Mouse (Mus musculus): ENCODE data around the gene Morn1.

The Morn1 gene

GRCm38 (mm10) chr4:155086108-155087024 lies at the start of gene Morn1, which contains the start of gene Rer1:
Morn1 (plus strand) TSS chr4:155086577.
Rer1 (minus strand) TSS chr4:155086382.
- in situ Hi-C loops (cut with MboI) = loop anchor here (10.0 kb wide), 1 partner anchor 122 kb away; the partner anchor contains the start of genes Hes5 and Pank4

GRCm38 (mm10) chr4:155040197-155040596 lies 46.2 kb upstream of the Morn1 start:
- in situ Hi-C loops (cut with MboI) = no loop called here

DNA sequence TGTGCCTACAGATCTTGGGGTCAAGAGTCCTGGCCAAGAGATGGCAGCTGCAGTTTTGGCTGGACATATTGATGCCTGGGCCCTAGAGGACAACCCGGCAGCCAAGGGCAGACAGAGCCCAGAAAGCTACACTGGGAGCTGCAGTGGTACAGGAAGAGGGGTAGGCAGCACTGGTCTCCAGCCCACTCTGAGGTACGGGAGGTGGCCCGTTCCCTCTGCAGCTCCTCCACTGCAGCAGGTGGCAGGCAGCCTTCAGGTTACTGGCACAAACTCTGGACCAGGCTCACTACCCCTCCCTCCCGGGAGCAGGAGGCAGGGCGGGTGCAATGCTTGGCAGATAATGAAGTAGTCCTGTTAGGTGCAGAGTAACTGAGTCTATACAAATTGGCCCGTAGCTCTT lies 45.7 kb upstream of the Morn1 start:
- in situ Hi-C loops (cut with MboI) = no loop called here

DNA sequence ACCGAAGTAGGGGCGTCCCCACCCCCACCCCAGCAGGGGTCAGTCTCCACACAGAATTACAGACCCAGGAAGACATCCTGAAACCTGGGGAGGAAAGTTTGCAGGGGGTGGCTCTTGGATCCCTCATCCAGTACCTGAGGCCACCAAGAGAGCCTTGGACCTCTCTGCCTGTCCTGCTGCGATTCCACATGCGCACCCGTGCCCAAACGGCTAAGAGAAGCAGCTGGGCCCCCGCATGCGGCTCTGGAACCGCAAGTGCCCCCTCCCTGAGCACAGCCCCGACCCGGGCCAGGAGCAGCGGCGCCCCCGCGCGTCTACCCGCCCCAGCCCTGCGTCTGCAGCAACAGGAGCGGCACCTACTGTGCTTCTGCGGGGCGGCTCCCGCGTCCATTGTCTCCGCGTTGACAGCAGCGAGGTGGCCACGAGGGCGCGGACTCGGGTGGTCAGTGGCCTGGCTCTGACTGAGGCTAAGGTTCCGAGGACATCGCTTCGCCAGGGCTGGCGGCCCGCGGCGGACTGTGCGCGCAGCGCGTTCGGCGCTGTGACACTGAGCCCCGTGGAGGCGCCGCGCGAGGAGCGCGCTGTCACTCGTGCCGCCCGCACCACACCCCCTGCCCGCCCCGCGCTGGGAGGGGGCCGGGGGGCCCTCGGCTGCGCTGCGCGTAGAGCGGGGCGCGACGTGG lies 43.6 kb upstream of the Morn1 start:
- in situ Hi-C loops (cut with MboI) = no loop called here

DNA sequence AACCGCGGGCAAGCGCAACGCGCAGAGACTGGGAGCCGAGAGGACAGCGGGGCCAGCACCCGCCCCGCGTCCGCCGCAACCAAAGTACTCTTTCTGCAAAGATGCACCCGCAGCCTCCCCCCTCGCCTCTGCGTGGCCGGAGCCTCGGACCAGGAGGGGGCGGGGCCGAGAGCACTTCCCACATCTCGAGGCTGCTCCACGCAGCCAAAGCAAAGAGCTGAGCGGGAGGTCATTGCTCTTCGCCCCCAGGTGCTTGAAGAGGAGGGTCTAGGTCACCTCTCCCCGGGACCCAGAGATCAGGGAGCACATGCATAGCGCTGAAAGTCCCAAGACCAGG lies 43.1 kb upstream of the Morn1 start:
- in situ Hi-C loops (cut with MboI) = no loop called here

DNA sequence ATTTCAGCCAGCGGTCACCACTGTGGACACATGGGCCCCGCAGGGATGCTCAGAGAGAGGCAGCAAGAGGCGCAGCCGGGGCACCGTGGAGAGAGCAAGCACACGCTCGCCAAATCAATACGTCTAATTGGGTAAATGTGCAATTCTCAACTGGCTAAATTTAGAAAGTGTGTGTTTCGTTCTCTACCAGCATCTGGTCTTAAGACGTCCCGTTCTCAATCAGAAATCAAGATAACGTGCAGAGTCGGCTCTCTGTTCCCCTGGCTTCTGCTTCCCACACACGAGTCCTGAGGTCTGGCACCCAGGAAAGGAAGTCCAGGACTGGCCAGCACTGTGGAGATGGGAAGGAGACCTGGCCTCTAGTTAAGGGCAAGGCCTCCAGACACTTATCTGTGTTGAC lies 39.7 kb upstream of the Morn1 start:
- in situ Hi-C loops (cut with MboI) = no loop called here

DNA sequence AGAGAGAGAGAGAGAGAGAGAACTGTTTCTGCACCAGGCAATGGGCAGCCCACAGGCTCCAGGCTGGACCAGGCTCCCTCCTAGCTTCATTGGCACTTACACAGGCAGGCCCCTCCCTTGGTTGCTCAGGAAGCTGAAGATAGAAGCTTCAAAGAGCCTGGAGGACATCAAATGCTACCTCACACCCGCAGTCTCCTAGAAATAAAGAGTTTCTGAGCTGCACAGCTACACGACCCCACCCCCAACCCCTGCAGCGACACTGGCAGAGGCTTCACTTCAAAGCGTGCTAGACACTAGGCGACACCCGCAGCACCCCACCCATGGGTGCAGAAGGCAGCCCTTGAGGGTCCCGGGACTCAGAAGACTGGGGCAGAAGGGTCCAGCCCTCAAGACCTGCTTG lies 36.3 kb upstream of the Morn1 start:
- in situ Hi-C loops (cut with MboI) = no loop called here

DNA sequence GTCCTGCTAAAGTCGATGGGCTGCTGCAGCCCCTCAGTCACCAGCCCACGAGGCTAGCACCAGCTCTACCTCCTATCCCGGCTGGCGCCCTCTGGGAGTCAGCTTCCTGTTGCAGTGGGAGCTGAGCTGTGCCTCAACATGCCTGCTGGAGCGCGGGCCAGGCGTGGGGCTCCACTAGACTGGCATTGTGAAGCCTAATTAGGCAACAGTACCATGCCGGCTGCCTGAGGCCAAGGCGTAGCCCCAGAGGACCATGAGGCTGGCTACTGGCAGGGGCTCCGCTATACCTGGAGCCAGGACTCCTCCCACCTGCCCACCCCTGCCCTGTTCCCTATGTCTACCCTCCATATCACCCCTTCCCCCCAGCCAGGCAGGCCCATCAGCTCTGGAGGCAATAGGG lies 29.7 kb upstream of the Morn1 start, which contains the start of gene Plch2:
Plch2 (minus strand) TSS at position 61 of the 400 bp plus-strand sequence.
- in situ Hi-C loops (cut with MboI) = no loop called here

DNA sequence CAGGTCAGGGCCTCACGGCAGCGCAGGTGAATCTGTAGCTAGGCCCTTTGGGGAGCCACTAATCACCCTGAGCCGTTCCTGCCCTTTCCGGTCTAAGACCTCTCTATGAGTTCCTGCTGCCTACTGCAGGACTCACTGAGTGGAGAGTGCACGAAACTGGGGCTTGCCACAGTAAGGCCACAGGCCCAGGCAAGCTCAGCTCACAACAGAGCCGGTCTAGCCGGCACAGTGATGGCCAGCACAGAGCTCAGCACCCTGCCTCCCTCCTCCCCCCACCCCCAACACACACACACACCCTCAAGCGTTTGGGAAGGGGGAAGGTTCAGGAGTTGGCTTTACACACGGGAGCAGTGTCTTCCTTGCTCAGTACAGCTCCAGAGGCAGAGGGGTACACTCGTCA lies 28.1 kb upstream of the Morn1 start:
- in situ Hi-C loops (cut with MboI) = no loop called here

GRCm38 (mm10) chr4:155063895-155064294 lies 22.5 kb upstream of the Morn1 start:
- in situ Hi-C loops (cut with MboI) = no loop called here

GRCm38 (mm10) chr4:155064474-155064873 lies 21.9 kb upstream of the Morn1 start:
- in situ Hi-C loops (cut with MboI) = no loop called here

GRCm38 (mm10) chr4:155065970-155066833 lies 20.2 kb upstream of the Morn1 start:
- in situ Hi-C loops (cut with MboI) = loop anchor here (5.0 kb wide), 1 partner anchor 179 kb away; no protein-coding TSS in a partner anchor

DNA sequence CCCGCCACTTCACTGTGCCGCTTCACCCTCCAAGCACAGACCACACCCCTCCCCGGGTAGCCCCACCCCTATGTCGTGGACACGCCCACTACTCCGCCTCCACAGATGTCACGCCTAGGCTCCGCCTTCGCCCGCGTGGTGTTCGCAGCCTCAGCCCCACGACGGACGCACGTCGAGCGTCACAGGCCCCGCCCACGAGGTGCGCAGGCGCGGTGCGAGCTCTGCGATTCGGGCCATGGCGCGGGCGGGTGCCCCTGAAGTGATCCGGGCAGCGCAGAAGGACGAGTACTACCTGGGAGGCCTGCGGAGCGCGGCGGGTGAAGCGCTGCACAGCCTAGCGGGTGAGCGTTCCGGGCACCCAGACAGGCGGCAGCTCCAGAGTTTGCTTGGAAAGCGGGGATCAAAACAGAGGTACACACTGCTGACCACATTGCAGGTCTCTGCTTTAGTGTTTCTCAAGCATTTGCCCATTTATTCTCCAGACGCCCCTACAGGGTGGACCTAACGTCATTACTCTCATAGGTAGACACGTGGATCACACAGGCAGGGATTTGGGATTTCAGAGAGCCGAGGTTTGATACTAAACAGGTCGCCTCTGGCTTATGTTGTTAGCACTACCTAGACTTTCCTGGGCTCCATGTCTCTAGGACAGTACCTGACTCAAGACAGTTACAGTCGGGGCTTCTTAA lies 19.4 kb upstream of the Morn1 start, which contains the start of gene Pex10:
Pex10 (plus strand) TSS at position 183 of the 689 bp plus-strand sequence.
- in situ Hi-C loops (cut with MboI) = loop anchor here (5.0 kb wide), 1 partner anchor 180 kb away; no protein-coding TSS in a partner anchor

DNA sequence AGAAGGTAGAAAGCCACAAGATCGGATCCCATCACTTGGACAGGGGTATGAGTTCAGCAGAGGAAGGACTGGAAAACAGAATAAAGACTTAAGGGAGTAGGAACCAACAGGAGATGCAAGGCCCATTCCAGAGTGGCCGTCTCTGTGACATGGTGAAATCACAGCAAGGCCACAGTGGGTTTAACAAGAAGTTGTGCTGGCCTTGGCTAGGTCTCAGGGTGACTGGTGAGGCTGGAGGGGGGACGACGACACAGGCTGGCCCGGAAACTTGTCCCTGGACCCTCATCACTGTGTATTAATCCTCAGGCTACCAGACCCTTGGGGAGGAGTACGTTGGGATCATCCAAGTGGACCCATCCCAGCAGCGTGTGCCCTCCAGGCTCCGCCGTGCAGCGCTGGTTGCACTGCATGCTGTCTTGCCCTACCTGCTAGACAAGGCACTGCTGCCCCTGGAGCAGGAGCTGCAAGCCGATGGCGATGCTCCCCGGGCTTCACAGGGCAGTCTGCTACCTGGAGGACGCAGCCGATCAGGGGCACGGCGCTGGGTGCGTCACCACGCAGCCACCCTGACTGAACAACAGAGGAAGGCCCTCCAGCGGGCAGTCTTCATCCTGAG lies 17.9 kb upstream of the Morn1 start:
- in situ Hi-C loops (cut with MboI) = loop anchor here (5.0 kb wide), 1 partner anchor 181 kb away; no protein-coding TSS in a partner anchor

DNA sequence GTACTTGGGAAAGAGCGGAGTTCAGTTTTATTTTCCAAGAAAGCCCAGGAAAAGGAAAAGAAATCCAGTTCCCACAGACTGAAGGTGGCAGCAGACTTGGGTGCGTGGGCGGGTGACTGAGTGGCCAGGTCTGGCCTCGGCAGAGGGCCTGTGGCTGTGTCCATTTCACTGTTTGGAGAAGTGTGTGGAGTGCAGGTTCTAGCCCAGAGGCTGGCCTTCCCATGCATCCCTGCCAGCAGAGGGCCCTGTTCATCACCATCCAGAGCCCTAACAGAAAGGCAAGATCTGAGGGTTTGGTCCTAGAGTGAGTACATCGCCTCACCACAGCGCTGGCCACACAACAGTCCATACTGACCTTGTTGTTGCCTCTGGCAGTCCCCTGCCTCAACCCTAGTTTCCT lies 17.2 kb upstream of the Morn1 start:
- in situ Hi-C loops (cut with MboI) = loop anchor here (5.0 kb wide), 1 partner anchor 182 kb away; no protein-coding TSS in a partner anchor

DNA sequence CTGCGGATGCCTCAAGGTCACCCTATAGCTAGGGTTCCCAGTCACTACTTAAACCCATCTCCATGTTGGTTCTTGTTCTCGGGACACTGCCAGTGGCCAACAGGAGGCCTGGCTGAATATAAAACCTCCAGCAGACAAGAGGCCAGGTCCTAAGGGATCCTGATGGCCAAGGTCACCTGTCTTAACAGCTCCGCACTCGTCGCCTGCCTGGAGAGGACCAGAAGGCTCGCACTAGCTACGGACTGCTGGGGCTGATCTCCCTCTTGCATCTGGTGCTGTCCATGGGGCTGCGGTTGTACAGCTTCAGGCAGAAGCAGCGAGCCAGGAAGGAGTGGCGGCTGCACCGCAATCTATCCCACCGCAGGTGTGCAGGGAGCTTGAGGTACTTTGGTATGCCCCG lies 16.2 kb upstream of the Morn1 start:
- in situ Hi-C loops (cut with MboI) = no loop called here

DNA sequence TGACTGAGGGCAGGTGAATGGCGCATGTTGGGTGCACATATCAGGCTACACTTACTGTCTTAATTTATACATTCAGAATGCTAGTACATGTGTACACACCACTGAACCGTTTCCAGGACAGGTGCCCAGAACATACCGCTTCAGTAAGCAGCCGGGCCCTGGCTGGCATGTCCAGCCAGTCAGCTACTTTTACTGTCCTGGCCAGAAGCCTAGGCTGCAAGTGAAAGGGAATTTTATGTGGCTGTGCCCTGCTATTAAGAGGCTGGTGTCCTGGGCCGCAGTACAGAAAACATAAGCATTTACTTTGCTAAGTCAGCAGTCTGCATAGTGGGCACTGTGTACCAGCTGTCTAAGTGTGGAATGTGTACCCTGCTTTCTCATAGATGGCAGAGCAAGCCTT lies 15.5 kb upstream of the Morn1 start:
- in situ Hi-C loops (cut with MboI) = no loop called here

GRCm38 (mm10) chr4:155074418-155074817 lies 12.0 kb upstream of the Morn1 start:
- in situ Hi-C loops (cut with MboI) = no loop called here

- in situ Hi-C loops (cut with MboI) = no loop called here
Measured at GRCm38 (mm10) chr4:155075137-155075536, 11.2 kb upstream of the Morn1 start.

- in situ Hi-C loops (cut with MboI) = no loop called here
Measured at GRCm38 (mm10) chr4:155075813-155076212, 10.6 kb upstream of the Morn1 start.

GRCm38 (mm10) chr4:155076677-155077076 lies 9.7 kb upstream of the Morn1 start:
- in situ Hi-C loops (cut with MboI) = no loop called here
